Mouse (Mus musculus) myocyte (in vitro differentiated cells): ENCODE measurements at regions not wholly inside any gene's neighbourhood (a gene's known extent, or its start where the extent isn't known, plus 50 kb on each side); places are given as distances from the start of the nearest gene placed in this dataset.

Source experiments
- H3K27me3 ChIP-seq: one replicate; pipeline ENCODE4 v1.6.1; 2011; ENCODE audit not compliant: control insufficient read depth, insufficient read depth, insufficient read length
- H3K36me3 ChIP-seq: one replicate; pipeline ENCODE4 v1.6.1; 2011; ENCODE audit not compliant: control insufficient read depth, insufficient read depth
- H3K4me2 ChIP-seq: one replicate; pipeline ENCODE4 v1.6.1; 2011; ENCODE audit warnings: low read depth, control low read depth
- H3K4me3 ChIP-seq: one replicate; pipeline ENCODE4 v1.5.1; 2011; ENCODE audit warnings: mild to moderate bottlenecking, control low read depth, moderate library complexity
- H3K79me2 ChIP-seq: one replicate; pipeline ENCODE4 v1.6.1; 2011; ENCODE audit not compliant: control insufficient read depth, insufficient read depth
- H3ac ChIP-seq: one replicate; pipeline ENCODE4 v1.6.1; 2011; ENCODE audit not compliant: control insufficient read depth, insufficient read length
- CEBPB ChIP-seq: IDR thresholded peaks from 2 replicates; pipeline ENCODE4 v1.6.1; 2011; ENCODE audit warnings: mild to moderate bottlenecking, moderate library complexity; ENCODE audit not compliant: poor library complexity, insufficient read depth, severe bottlenecking
- E2F4 ChIP-seq: IDR thresholded peaks from one replicate; pipeline ENCODE4 v1.6.1; 2011; ENCODE audit warnings: mild to moderate bottlenecking, control low read depth, moderate library complexity; ENCODE audit not compliant: insufficient read depth
- MAX ChIP-seq: IDR thresholded peaks from one replicate; pipeline ENCODE4 v1.6.1; 2011; ENCODE audit warnings: low read depth, mild to moderate bottlenecking, control low read depth
- MYOD1 ChIP-seq, 3 experiments: IDR thresholded peaks; one replicate each; pipeline ENCODE4 v1.6.1; 2011; ENCODE audit warnings: control low read depth in 2 of 3, low read depth in 2 of 3, mild to moderate bottlenecking in 2 of 3, moderate library complexity in 1 of 3; ENCODE audit not compliant: insufficient read length in 2 of 3, control insufficient read depth in 1 of 3
- MYOG ChIP-seq, 3 experiments: IDR thresholded peaks; one replicate each; pipeline ENCODE4 v1.6.1; 2011; ENCODE audit warnings: control low read depth in 2 of 3, low read depth in 2 of 3, mild to moderate bottlenecking in 2 of 3; ENCODE audit not compliant: insufficient read length in 2 of 3, control insufficient read depth in 1 of 3, insufficient read depth in 1 of 3
- POLR2A ChIP-seq: IDR thresholded peaks from one replicate; pipeline ENCODE4 v1.6.1; 2011; ENCODE audit warnings: low read depth, mild to moderate bottlenecking, control low read depth, moderate library complexity; ENCODE audit not compliant: insufficient read length
- POLR2AphosphoS2 ChIP-seq: IDR thresholded peaks from one replicate; pipeline ENCODE4 v1.6.1; 2011; ENCODE audit warnings: low read depth, control low read depth; ENCODE audit not compliant: insufficient read length
- REST ChIP-seq: IDR thresholded peaks from one replicate; pipeline ENCODE4 v1.6.1; 2011; ENCODE audit warnings: mild to moderate bottlenecking, control low read depth, moderate library complexity; ENCODE audit not compliant: insufficient read depth, insufficient read length
- SRF ChIP-seq: IDR thresholded peaks from one replicate; pipeline ENCODE4 v1.6.1; 2011; ENCODE audit warnings: low read depth; ENCODE audit not compliant: control insufficient read depth, insufficient read length
- TCF12 ChIP-seq: IDR thresholded peaks from one replicate; pipeline ENCODE4 v1.6.1; 2011; ENCODE audit warnings: mild to moderate bottlenecking, control low read depth; ENCODE audit not compliant: poor library complexity, insufficient read depth, severe bottlenecking
- TCF3 ChIP-seq: IDR thresholded peaks from one replicate; pipeline ENCODE4 v1.6.1; 2011; ENCODE audit warnings: low read depth, control low read depth; ENCODE audit not compliant: insufficient read length
- USF1 ChIP-seq: IDR thresholded peaks from one replicate; pipeline ENCODE4 v1.6.1; 2011; ENCODE audit warnings: low read depth, mild to moderate bottlenecking, control low read depth, moderate library complexity

DNA sequence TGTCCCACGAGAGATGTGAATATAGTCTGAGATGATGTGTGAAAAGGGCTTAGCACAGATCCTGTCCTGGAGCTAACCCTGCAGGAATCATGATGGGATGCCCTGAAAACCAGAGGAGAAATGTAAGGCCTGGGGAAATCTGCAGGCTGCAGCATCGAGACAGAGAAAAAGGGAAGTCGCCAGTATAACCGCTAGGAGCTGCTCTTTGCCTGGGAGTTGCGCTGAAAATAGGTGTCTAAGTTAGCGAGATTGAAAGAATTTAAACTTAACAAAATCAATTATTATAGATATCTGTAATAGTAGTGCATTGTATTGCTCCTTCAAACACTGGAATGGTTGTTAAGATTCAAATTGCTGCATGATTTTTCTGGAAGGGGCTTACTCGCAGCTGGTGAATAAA, 155.5 kb upstream of the Pdcd1 start:
- Histone ChIP-seq H3K79me2 (no peaks in the 10 kb centered on the region), H3K4me2 (no peak overlapping the region), H3ac (no peak overlapping the region), H3K36me3 (no peaks in the 10 kb centered on the region), H3K4me3 (no peak overlapping the region), H3K27me3 (no peaks in the 10 kb centered on the region)
- TF ChIP-seq TCF3 (no peak), E2F4 (no peak), REST (no peak), TCF12 (no peak), MAX (no peak), MYOG (IDR thresholded peaks at IDR 0.05; ENCODE audit: control insufficient read depth in 1 of 3, insufficient read depth in 1 of 3, insufficient read length in 2 of 3, low read depth in 2 of 3) (no peak), CEBPB (no peak)

DNA sequence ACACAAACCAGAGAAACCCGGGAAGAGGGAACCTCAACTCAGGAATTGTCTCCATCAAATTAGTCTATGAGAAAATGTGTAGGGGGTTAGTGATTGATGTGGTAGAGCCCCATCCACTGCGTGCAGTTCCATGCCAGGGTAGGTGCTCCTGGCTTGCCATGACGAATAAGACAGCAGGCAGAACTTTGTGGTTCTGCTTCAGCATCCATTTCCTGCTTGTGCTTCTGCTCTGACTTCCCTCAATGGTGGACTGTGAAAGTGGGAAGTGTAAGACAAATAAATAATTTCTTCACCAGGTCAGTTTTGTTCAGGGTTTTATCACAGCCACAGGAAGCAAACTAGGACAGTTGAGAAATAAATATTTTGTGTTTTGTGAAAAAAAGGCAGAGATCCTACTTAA, 150.9 kb upstream of the Pdcd1 start:
- no peak overlapping the region for H3K4me3 ChIP-seq

DNA sequence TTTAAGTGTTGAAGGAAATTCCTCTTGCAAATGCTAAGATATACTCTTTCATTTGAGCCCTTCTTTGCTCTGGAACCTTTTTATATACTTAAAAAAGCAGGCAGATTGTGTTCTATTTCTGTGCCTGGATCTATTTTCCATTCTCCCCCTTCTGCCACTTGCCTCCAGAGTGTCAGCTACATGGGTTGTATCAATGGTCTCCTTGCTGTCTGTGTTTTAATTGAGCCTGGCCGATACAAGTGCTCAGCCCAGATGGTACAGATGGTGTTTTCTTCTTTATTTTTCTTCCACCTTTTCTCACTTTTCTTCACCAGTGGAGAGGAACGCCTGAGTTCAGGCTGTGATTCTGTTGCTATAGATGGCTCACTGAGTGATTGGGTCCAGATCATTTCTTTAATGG, 131.5 kb upstream of the Pdcd1 start:
- Histone ChIP-seq H3K79me2 (no peaks in the 10 kb centered on the region), H3K27me3 (no peaks in the 10 kb centered on the region), H3K36me3 (no peaks in the 10 kb centered on the region), H3ac (no peak overlapping the region), H3K4me2 (no peak overlapping the region), H3K4me3 (no peak overlapping the region)
- TF ChIP-seq MAX (no peak), USF1 (no peak), MYOG (IDR thresholded peaks at IDR 0.05; ENCODE audit: control insufficient read depth in 1 of 3, insufficient read depth in 1 of 3, insufficient read length in 2 of 3, low read depth in 2 of 3) (no peak), POLR2AphosphoS2 (no peak), E2F4 (no peak), POLR2A (no peak), TCF3 (no peak), MYOD1 (IDR thresholded peaks at IDR 0.05; ENCODE audit: control insufficient read depth in 1 of 3, insufficient read length in 2 of 3, low read depth in 2 of 3) (no peak), CEBPB (no peak), SRF (no peak), TCF12 (no peak), REST (no peak)

More for the DNA sequence above, 150.9 kb upstream of the Pdcd1 start:
- no peaks in the 10 kb centered on the region for H3K27me3 ChIP-seq
- no peak overlapping the region for H3ac ChIP-seq
- H3K36me3 ChIP-seq: no peaks in the 10 kb centered on the region
- no peak overlapping the region for H3K4me2 ChIP-seq
- no peaks in the 10 kb centered on the region for H3K79me2 ChIP-seq
- TF ChIP-seq MYOD1 (IDR thresholded peaks at IDR 0.05; ENCODE audit: control insufficient read depth in 1 of 3, insufficient read length in 2 of 3, low read depth in 2 of 3) (no peak), MYOG (IDR thresholded peaks at IDR 0.05; ENCODE audit: control insufficient read depth in 1 of 3, insufficient read depth in 1 of 3, insufficient read length in 2 of 3, low read depth in 2 of 3) (no peak), CEBPB (no peak), POLR2AphosphoS2 (no peak)

DNA sequence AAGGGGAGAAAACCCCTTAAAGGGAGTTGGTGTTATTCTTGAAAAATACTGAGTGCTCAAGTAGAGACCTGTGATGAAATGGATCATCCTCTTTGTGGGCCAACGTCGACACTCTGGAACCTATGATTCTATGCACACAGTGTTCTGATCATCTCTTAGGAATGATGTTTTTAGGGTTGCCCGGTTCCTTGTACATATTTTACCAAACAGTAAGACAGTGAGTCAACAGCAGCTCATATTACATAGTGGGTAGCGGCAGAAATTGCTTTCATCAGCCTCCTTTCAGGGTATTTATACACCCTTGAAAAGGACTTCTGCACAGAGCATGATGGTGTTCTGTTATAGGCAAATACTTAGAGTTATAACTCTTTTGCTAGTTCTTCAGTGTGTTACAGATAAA, 97.6 kb upstream of the Pdcd1 start:
- no peaks in the 10 kb centered on the region for H3K36me3 ChIP-seq
- H3K79me2 ChIP-seq: no peaks in the 10 kb centered on the region
- H3ac ChIP-seq: no peak overlapping the region
- TF ChIP-seq MYOG (IDR thresholded peaks at IDR 0.05; ENCODE audit: control insufficient read depth in 1 of 3, insufficient read depth in 1 of 3, insufficient read length in 2 of 3, low read depth in 2 of 3) (no peak), MYOD1 (IDR thresholded peaks at IDR 0.05; ENCODE audit: control insufficient read depth in 1 of 3, insufficient read length in 2 of 3, low read depth in 2 of 3) (no peak), SRF (no peak), POLR2AphosphoS2 (no peak), E2F4 (no peak), REST (no peak)
- H3K27me3 ChIP-seq: no peaks in the 10 kb centered on the region
- no peak overlapping the region for H3K4me3 ChIP-seq
- H3K4me2 ChIP-seq: peak overlapping the region; percentile 14

DNA sequence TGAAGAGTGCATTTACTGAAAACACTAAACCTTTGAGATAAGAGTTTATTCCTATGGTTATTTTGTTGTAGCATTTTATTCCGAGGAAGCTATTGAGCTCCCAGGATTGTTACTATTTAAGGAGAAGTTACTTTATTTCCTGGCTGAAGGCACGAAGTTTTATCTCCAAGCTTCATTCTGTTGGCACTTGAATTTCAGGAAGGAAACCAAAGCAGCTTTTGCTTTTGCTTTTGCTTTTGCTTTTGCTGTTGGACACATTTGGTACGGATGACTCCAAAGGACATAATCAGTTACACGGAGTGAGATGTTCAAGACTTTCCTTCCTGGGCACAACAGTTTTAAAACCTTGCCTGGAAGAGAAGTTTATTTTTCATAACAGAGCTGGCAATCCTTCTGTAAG, 94.7 kb upstream of the Pdcd1 start:
- no peak overlapping the region for H3K4me2 ChIP-seq
- no peak overlapping the region for H3ac ChIP-seq
- H3K36me3 ChIP-seq: no peaks in the 10 kb centered on the region
- TF ChIP-seq MAX (no peak), POLR2AphosphoS2 (no peak), TCF12 (no peak), E2F4 (no peak), CEBPB (no peak), TCF3 (no peak), MYOG (IDR thresholded peaks at IDR 0.05; ENCODE audit: control insufficient read depth in 1 of 3, insufficient read depth in 1 of 3, insufficient read length in 2 of 3, low read depth in 2 of 3) (no peak), MYOD1 (IDR thresholded peaks at IDR 0.05; ENCODE audit: control insufficient read depth in 1 of 3, insufficient read length in 2 of 3, low read depth in 2 of 3) (no peak), POLR2A (no peak), REST (no peak), USF1 (no peak), SRF (no peak)
- H3K79me2 ChIP-seq: no peaks in the 10 kb centered on the region
- H3K4me3 ChIP-seq: no peak overlapping the region
- no peaks in the 10 kb centered on the region for H3K27me3 ChIP-seq
